Mouse (Mus musculus): ENCODE measurements around the gene Sart3. TPM values are rescaled to one million over a fixed set of nuclear protein-coding genes. Genes with fewer than 3 reads are reported as not detected.

Sart3 gene
- polyA plus RNA-seq, 1 experiment, result 47.6 TPM

- no peak for TF ChIP-seq GATA1 (IDR thresholded peaks at IDR 0.05; ENCODE audit: low read length)
Measured at GRCm38 (mm10) chr5:113776896-113777226, 4.6 kb upstream of the Sart3 start.

- TF ChIP-seq GATA1 (IDR thresholded peaks at IDR 0.05; ENCODE audit: low read length), result no peak
Measured at GRCm38 (mm10) chr5:113776128-113776895, 4.0 kb upstream of the Sart3 start.

- no peak for TF ChIP-seq GATA1 (IDR thresholded peaks at IDR 0.05; ENCODE audit: low read length)
Measured at GRCm38 (mm10) chr5:113775585-113775984, 3.3 kb upstream of the Sart3 start.

- no peak for TF ChIP-seq GATA1 (IDR thresholded peaks at IDR 0.05; ENCODE audit: low read length)
Measured at GRCm38 (mm10) chr5:113773664-113774063, 1.4 kb upstream of the Sart3 start.

- no peak for TF ChIP-seq GATA1 (IDR thresholded peaks at IDR 0.05; ENCODE audit: low read length)
Measured at GRCm38 (mm10) chr5:113772905-113773519, 702 bp upstream of the Sart3 start.

GRCm38 (mm10) chr5:113771213-113772162 is 822 bp downstream of the Sart3 start:
- no peak for TF ChIP-seq GATA1 (IDR thresholded peaks at IDR 0.05; ENCODE audit: low read length)

- TF ChIP-seq GATA1 (IDR thresholded peaks at IDR 0.05; ENCODE audit: low read length), result no peak
Measured at GRCm38 (mm10) chr5:113768806-113769205, 3.5 kb downstream of the Sart3 start.

GRCm38 (mm10) chr5:113765641-113766526 is 6.4 kb downstream of the Sart3 start:
- no peak for TF ChIP-seq GATA1 (IDR thresholded peaks at IDR 0.05; ENCODE audit: low read length)

- no peak for TF ChIP-seq GATA1 (IDR thresholded peaks at IDR 0.05; ENCODE audit: low read length)
Measured at GRCm38 (mm10) chr5:113764426-113764825, 7.9 kb downstream of the Sart3 start.

- no peak for TF ChIP-seq GATA1 (IDR thresholded peaks at IDR 0.05; ENCODE audit: low read length)
Measured at GRCm38 (mm10) chr5:113761585-113761984, 10.7 kb downstream of the Sart3 start.

- no peak for TF ChIP-seq GATA1 (IDR thresholded peaks at IDR 0.05; ENCODE audit: low read length)
Measured at GRCm38 (mm10) chr5:113755347-113756030, 16.8 kb downstream of the Sart3 start.

GRCm38 (mm10) chr5:113751521-113752157 is 20.7 kb downstream of the Sart3 start:
- no peak for TF ChIP-seq GATA1 (IDR thresholded peaks at IDR 0.05; ENCODE audit: low read length)

GRCm38 (mm10) chr5:113748556-113749331 is 23.6 kb downstream of the Sart3 start:
- no peak for TF ChIP-seq GATA1 (IDR thresholded peaks at IDR 0.05; ENCODE audit: low read length)
